ENCODE assay signal across 8 mouse cellular contexts in genomic region chr11:33162998-33163506, GRCm38 (mm10). TPM values are rescaled to one million over a fixed set of nuclear protein-coding genes. Genes with fewer than 3 reads are reported as not detected.
DNase-seq lines count a peak whose midpoint lies in the region; ATAC-seq lines count a peak whose summit lies in the region.

TSS of gene Npm1 (minus strand) at chr11:33163206.

- DNase-seq in WW6 (ENCODE audit: low read depth, low spot score) = peak; percentile 100
- DNase-seq in cerebellum, postnatal 4 days (ENCODE audit: low spot score in 2 of 2) = peak; percentile 97 to 99
- peak; percentile 99 for DNase-seq in gastrocnemius, adult 18-20 months (ENCODE audit: low spot score)
- peak; percentile 99 to 100 for DNase-seq in left cerebral cortex, adult 18-20 months (ENCODE audit: low spot score in 2 of 2)
- peak; percentile 100 for DNase-seq in right cerebral cortex, adult 18-20 months
- DNase-seq in urinary bladder, postnatal 10 days (ENCODE audit: low spot score) = peak; percentile 97

- WGBS in hindbrain, embryonic 16.5 days = 2% methylated on average over 49 of the region's 49 CpGs
- 1% methylated on average over 49 of the region's 49 CpGs for WGBS in macrophage (ENCODE audit: missing documents)

- H3K9me3 ChIP-seq in hindbrain, embryonic 16.5 days (ENCODE audit: control insufficient read depth, low read length) = no peaks in the 10 kb centered on the region

- H3K4me3 ChIP-seq in hindbrain, embryonic 16.5 days (ENCODE audit: low read length) = peak within 1 kb of the TSS; percentile 94
- H3K4me3 ChIP-seq in macrophage (ENCODE audit: inconsistent target) = peak within 1 kb of the TSS; percentile 79

- no peaks in the 10 kb centered on the region for H3K27me3 ChIP-seq in hindbrain, embryonic 16.5 days (replicated peaks; ENCODE audit: control insufficient read depth, insufficient read depth, low read length)

- peak within 1 kb of the TSS; percentile 95 for H3K27ac ChIP-seq in hindbrain, embryonic 16.5 days (ENCODE audit: low read depth, low read length)
- peak within 1 kb of the TSS; percentile 60 for H3K27ac ChIP-seq in macrophage

- peaks cover 13% of the 10 kb centered on the region for H3K36me3 ChIP-seq in hindbrain, embryonic 16.5 days (ENCODE audit: control insufficient read depth, insufficient read depth, low read length)
- peaks cover 24% of the 10 kb centered on the region for H3K36me3 ChIP-seq in macrophage (ENCODE audit: inconsistent target)

- peak within 1 kb of the TSS; percentile 89 for H3K9ac ChIP-seq in hindbrain, embryonic 16.5 days (ENCODE audit: low read depth, low read length)

- peaks cover 46% of the 10 kb centered on the region for H3K79me2 ChIP-seq in macrophage (ENCODE audit: inconsistent target)

- H3K4me2 ChIP-seq in hindbrain, embryonic 16.5 days (ENCODE audit: low read length) = peak within 1 kb of the TSS; percentile 95

- peak; percentile 97 for ATAC-seq in hindbrain, embryonic 16.5 days

- peaks cover 9% of the 10 kb centered on the region for H3K4me1 ChIP-seq in hindbrain, embryonic 16.5 days (ENCODE audit: control insufficient read depth, insufficient read depth, low read depth, low read length)

RNA-seq across cellular contexts. Expression of gene Npm1, which starts in this region (rescaled TPM):
- 100 to 1,000 TPM; 118 to 128 TPM for total RNA-seq in gastrocnemius, adult 18-20 months (2021)
- polyA plus RNA-seq in hindbrain, embryonic 16.5 days (2015; fragmentation: Nextera tagmentation; extraction: Ambion mirVana) = 351 and 353 TPM in 2 replicates
- total RNA-seq in left cerebral cortex, adult 18-20 months (2021) = 100 to 1,000 TPM; 160 to 161 TPM
- 100 to 1,000 TPM in 18 of 26 experiments, 10 to 100 TPM in 8; 71.6 to 200 (median 118) TPM for total RNA-seq in macrophage (2018; cell fraction: chromatin; rRNA removed)
- 100 to 1,000 TPM; 205 to 472 (median 308) TPM for total RNA-seq in macrophage (2018; cell fraction: cytosol; rRNA removed)
- total RNA-seq in macrophage (2018; cell fraction: nucleus; rRNA removed) = 100 to 1,000 TPM in 21 of 26 experiments, 10 to 100 TPM in 5; 82.5 to 273 (median 125) TPM
- 337 to 878 TPM (median 659 TPM) in 3 replicates for polyA plus RNA-seq in macrophage (2018)

Comparison
In these comparisons a context has a peak if more than half of its experiments do, and no peak if none do; other contexts are left out.
1. Peak in every context shown above with its lines: DNase-seq, ATAC-seq, H3K4me3 ChIP-seq and H3K27ac ChIP-seq.